8 mouse cellular contexts compared by ENCODE assay signal in genomic region chr8:45999138-45999783, GRCm38 (mm10). TPM values are rescaled to one million over a fixed set of nuclear protein-coding genes. Genes with fewer than 3 reads are reported as not detected.
A peak's percentile ranks its signal among the peaks of the same experiment; 100 is the strongest.
DNase-seq lines count a peak whose midpoint lies in the region; ATAC-seq and TF ChIP-seq lines count a peak whose summit lies in the region.

TSS of gene Lrp2bp (plus strand) at chr8:45999303.

- H3K79me3 ChIP-seq in C2C12 (ENCODE audit: low read depth) = no peaks in the 10 kb centered on the region

- H3K79me2 ChIP-seq in C2C12 (ENCODE audit: control insufficient read depth, insufficient read depth) = no peaks in the 10 kb centered on the region

- H3K36me3 ChIP-seq in C2C12 (ENCODE audit: control insufficient read depth, insufficient read depth) = peaks cover 29% of the 10 kb centered on the region
- H3K36me3 ChIP-seq in embryonic facial prominence, embryonic 13.5 days = peaks cover 21% of the 10 kb centered on the region
- H3K36me3 ChIP-seq in intestine, embryonic 15.5 days = no peaks in the 10 kb centered on the region
- peaks cover 24% of the 10 kb centered on the region for H3K36me3 ChIP-seq in liver, embryonic 15.5 days (replicated peaks)

- H3K4me2 ChIP-seq in embryonic facial prominence, embryonic 13.5 days = peak within 1 kb of the TSS; percentile 86
- H3K4me2 ChIP-seq in intestine, embryonic 15.5 days (replicated peaks) = peak within 1 kb of the TSS; percentile 77
- H3K4me2 ChIP-seq in liver, embryonic 15.5 days = peak within 1 kb of the TSS; percentile 92

- TF ChIP-seq CTCF in C2C12 (IDR thresholded peaks at IDR 0.05; ENCODE audit: control insufficient read depth, insufficient read depth, insufficient read length) = no peak
- TF ChIP-seq CTCF in olfactory bulb, adult 2 months (IDR thresholded peaks at IDR 0.05; ENCODE audit: insufficient read depth, low read depth, low read length) = no peak

- no peak for ATAC-seq in embryonic facial prominence, embryonic 13.5 days (ENCODE audit: insufficient number of reproducible peaks, insufficient read depth, low FRiP score, low TSS enrichment, low read depth)
- ATAC-seq in intestine, embryonic 15.5 days = peak; percentile 51
- no peak for ATAC-seq in liver, embryonic 15.5 days (ENCODE audit: insufficient read depth)

- H3K9ac ChIP-seq in embryonic facial prominence, embryonic 13.5 days = peak within 1 kb of the TSS; percentile 82
- H3K9ac ChIP-seq in intestine, embryonic 15.5 days = peak within 1 kb of the TSS; percentile 55
- peak within 1 kb of the TSS; percentile 71 for H3K9ac ChIP-seq in liver, embryonic 15.5 days

- peak within 1 kb of the TSS; percentile 97 for H3K27ac ChIP-seq in embryonic facial prominence, embryonic 13.5 days
- H3K27ac ChIP-seq in intestine, embryonic 15.5 days = peak within 1 kb of the TSS; percentile 92
- peak within 1 kb of the TSS; percentile 86 for H3K27ac ChIP-seq in liver, embryonic 15.5 days (replicated peaks)
- H3K27ac ChIP-seq in olfactory bulb, adult 2 months (ENCODE audit: insufficient read depth, low read depth, low read length) = peak within 1 kb of the TSS; percentile 98

- H3K27me3 ChIP-seq in C2C12 (ENCODE audit: control insufficient read depth, insufficient read depth, insufficient read length) = no peaks in the 10 kb centered on the region
- H3K27me3 ChIP-seq in embryonic facial prominence, embryonic 13.5 days = no peaks in the 10 kb centered on the region
- no peaks in the 10 kb centered on the region for H3K27me3 ChIP-seq in intestine, embryonic 15.5 days (replicated peaks)
- H3K27me3 ChIP-seq in liver, embryonic 15.5 days = no peaks in the 10 kb centered on the region

- H3K4me3 ChIP-seq in C2C12 (ENCODE audit: insufficient read depth, poor library complexity, severe bottlenecking) = peak within 1 kb of the TSS; percentile 34
- H3K4me3 ChIP-seq in embryonic facial prominence, embryonic 13.5 days = peak within 1 kb of the TSS; percentile 54
- H3K4me3 ChIP-seq in intestine, embryonic 15.5 days (replicated peaks) = peak within 1 kb of the TSS; percentile 46
- H3K4me3 ChIP-seq in liver, embryonic 15.5 days (replicated peaks) = peak within 1 kb of the TSS; percentile 69
- peak within 1 kb of the TSS; percentile 63 for H3K4me3 ChIP-seq in olfactory bulb, adult 2 months (ENCODE audit: insufficient read depth, low read depth, low read length)

- no peaks in the 10 kb centered on the region for H3K9me3 ChIP-seq in embryonic facial prominence, embryonic 13.5 days
- no peaks in the 10 kb centered on the region for H3K9me3 ChIP-seq in intestine, embryonic 15.5 days
- no peaks in the 10 kb centered on the region for H3K9me3 ChIP-seq in liver, embryonic 15.5 days (replicated peaks)

- peak; percentile 40 for DNase-seq in embryo, embryonic 10 days (ENCODE audit: low spot score)
- no peak for DNase-seq in embryo, embryonic 11 days
- no peak for DNase-seq in natural killer cell, adult 2 months (ENCODE audit: low spot score in 2 of 2)

- 4% methylated on average over 22 of the region's 22 CpGs for WGBS in embryonic facial prominence, embryonic 13.5 days
- WGBS in intestine, embryonic 15.5 days = 3% methylated on average over 22 of the region's 22 CpGs
- WGBS in liver, embryonic 15.5 days (ENCODE audit: insufficient replicate concordance) = 5% methylated on average over 22 of the region's 22 CpGs
- 3% methylated on average over 22 of the region's 22 CpGs for WGBS in olfactory bulb, adult 2 months

- no peak for TF ChIP-seq POLR2A in olfactory bulb, adult 2 months (IDR thresholded peaks at IDR 0.05; ENCODE audit: insufficient read depth, low read depth, low read length)

- H3ac ChIP-seq in C2C12 (ENCODE audit: control insufficient read depth, insufficient read length, low read depth) = peak within 1 kb of the TSS; percentile 76

- peaks cover 8% of the 10 kb centered on the region for H3K4me1 ChIP-seq in embryonic facial prominence, embryonic 13.5 days
- H3K4me1 ChIP-seq in intestine, embryonic 15.5 days (replicated peaks) = no peaks in the 10 kb centered on the region; the same call in 1 of the 2 replicates
- H3K4me1 ChIP-seq in liver, embryonic 15.5 days (replicated peaks) = peaks cover 14% of the 10 kb centered on the region
- peaks cover 4% of the 10 kb centered on the region for H3K4me1 ChIP-seq in olfactory bulb, adult 2 months (ENCODE audit: control insufficient read depth, insufficient read depth, low read length)

TF ChIP-seq in C2C12, 6 proteins besides CTCF, POLR2A, EP300 and RAD21:
- TF ChIP-seq USF1 (IDR thresholded peaks at IDR 0.05; ENCODE audit: low read depth) = no peak
- no peak for TF ChIP-seq MYOG (IDR thresholded peaks at IDR 0.05; ENCODE audit: control insufficient read depth, extremely low read depth, insufficient read length)
- no peak for TF ChIP-seq MYOD1 (IDR thresholded peaks at IDR 0.05; ENCODE audit: control insufficient read depth, insufficient read length, low read depth)
- no peak for TF ChIP-seq FOSL1 (IDR thresholded peaks at IDR 0.05; ENCODE audit: insufficient read depth, low read length, poor library complexity, severe bottlenecking)
- no peak for TF ChIP-seq CEBPB (IDR thresholded peaks at IDR 0.05; ENCODE audit: low read depth)
- no peak for TF ChIP-seq MAX (IDR thresholded peaks at IDR 0.05)

RNA-seq across cellular contexts. Expression of gene Lrp2bp, which starts in this region (rescaled TPM):
- 0.04 TPM for polyA plus RNA-seq in C2C12 (2012; fragmentation: generic; extraction: Trizol)
- 0.43 and 0.48 TPM in 2 replicates for polyA plus RNA-seq in embryonic facial prominence, embryonic 13.5 days (2015; fragmentation: Nextera tagmentation; extraction: Ambion mirVana)
- polyA plus RNA-seq in intestine, embryonic 15.5 days (2015; fragmentation: Nextera tagmentation; extraction: Ambion mirVana) = 0.53 and 0.54 TPM in 2 replicates
- polyA plus RNA-seq in liver, embryonic 15.5 days (2015; fragmentation: Nextera tagmentation; extraction: Ambion mirVana) = 0.08 and 0.10 TPM in 2 replicates
- polyA plus RNA-seq in olfactory bulb, adult 2 months (2012; ENCODE audit: insufficient read depth, insufficient read length, low replicate concordance, missing spikeins) = not detected in 2 replicates

Comparison
In these comparisons a context has a peak if more than half of its experiments do, and no peak if none do; other contexts are left out.
1. Peak in ATAC-seq, H3K4me3 ChIP-seq, H3K27ac ChIP-seq, H3K9ac ChIP-seq and H3K4me2 ChIP-seq in intestine, embryonic 15.5 days; RNA of the gene not detected or under 1 TPM.